In the genomic region with DNA sequence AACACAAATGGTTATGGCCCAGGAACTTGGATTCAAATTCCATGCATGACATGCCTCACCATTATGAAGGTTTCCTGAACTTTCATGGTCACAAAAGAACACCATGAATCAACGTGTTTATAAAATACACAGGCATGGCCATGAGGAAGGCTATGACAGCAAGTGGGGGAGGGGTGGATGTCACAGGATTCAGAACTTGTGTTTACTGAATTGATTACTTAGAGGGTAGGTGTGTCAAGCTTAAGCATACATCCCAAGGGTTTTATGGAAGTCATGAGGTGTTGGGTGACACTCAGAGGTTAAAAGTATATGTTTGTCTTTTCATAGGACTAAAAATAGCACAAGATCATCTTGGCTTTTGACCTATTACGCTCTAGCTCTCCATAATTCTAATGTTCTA, we compare ENCODE assay signal across 20 mouse cellular contexts.
DNase-seq lines count a peak whose midpoint lies in the region; ATAC-seq lines count a peak whose summit lies in the region.
"Had no signal": no experiment of that assay in that cellular context is flagged by ENCODE, and none has a peak within 500 bp of the region (broad histone marks: within the 10 kb centered on the region; RNA-seq: fewer than 3 reads in every experiment).

No protein-coding gene starts in this region.

- no peaks in the 10 kb centered on the region for H3K27me3 ChIP-seq in intestine, embryonic 16.5 days (replicated peaks; ENCODE audit: control insufficient read depth, insufficient read depth, low read length)
- H3K27me3 ChIP-seq in liver, embryonic 16.5 days (ENCODE audit: control insufficient read depth, insufficient read depth, low read depth, low read length): no peaks in the 10 kb centered on the region
- H3K27me3 ChIP-seq: heart, embryonic 15.5 days; hindbrain, embryonic 13.5 days had no signal

- 0 out of 2 replicates have a peak, but pooled peaks cover 5% of the 10 kb centered on the region for H3K4me1 ChIP-seq in intestine, embryonic 16.5 days (ENCODE audit: control insufficient read depth, insufficient read depth, low read length)
- no peaks in the 10 kb centered on the region; the same call in 1 of the 2 replicates for H3K4me1 ChIP-seq in liver, embryonic 16.5 days (ENCODE audit: control insufficient read depth, low read depth, low read length)
- H3K4me1 ChIP-seq: embryonic facial prominence, embryonic 10.5 days; forebrain, embryonic 10.5 days; heart, embryonic 15.5 days; hindbrain, embryonic 13.5 days had no signal

- H3K4me2 ChIP-seq in intestine, embryonic 16.5 days (ENCODE audit: low read depth, low read length): no peak overlapping the region
- H3K4me2 ChIP-seq in liver, embryonic 16.5 days (ENCODE audit: low read depth, low read length): no peak overlapping the region
- H3K4me2 ChIP-seq: heart, embryonic 11.5 days; heart, embryonic 15.5 days; hindbrain, embryonic 13.5 days had no signal

- DNase-seq in lung, postnatal 10 days: peak; percentile 1
- DNase-seq in lung, postnatal 25 days (ENCODE audit: low spot score): no peak
- DNase-seq in kidney, adult 9 months: no peak
- DNase-seq in cerebellum, adult 18-20 months: no peak
- DNase-seq: adrenal gland, adult 2 months; adrenal gland, postnatal 25 days; cerebellum, adult 2 months; gastrocnemius, adult 2 months; gastrocnemius, postnatal 25 days; heart, adult 18-20 months; heart, postnatal 14 days had no signal

- WGBS in intestine, embryonic 16.5 days: 48% methylated on average over 2 of the region's 2 CpGs
- WGBS in liver, embryonic 16.5 days (ENCODE audit: insufficient replicate concordance): 42% methylated on average over 2 of the region's 2 CpGs

- no peak overlapping the region for H3K4me3 ChIP-seq in intestine, embryonic 16.5 days (ENCODE audit: low read length)
- H3K4me3 ChIP-seq in liver, embryonic 16.5 days (ENCODE audit: low read depth, low read length): no peak overlapping the region
- H3K4me3 ChIP-seq: embryonic facial prominence, embryonic 10.5 days; erythroblast, embryonic 14.5 days; forebrain, embryonic 10.5 days; gastrocnemius, adult 2 months; heart, embryonic 15.5 days; hindbrain, embryonic 13.5 days had no signal

- peak; percentile 64 for ATAC-seq in intestine, embryonic 16.5 days
- ATAC-seq in liver, embryonic 16.5 days (ENCODE audit: low read depth): peak; percentile 51
- ATAC-seq: forebrain, embryonic 14.5 days had no signal

- no peaks in the 10 kb centered on the region for H3K9me3 ChIP-seq in intestine, embryonic 16.5 days (ENCODE audit: control insufficient read depth, low read length)
- no peaks in the 10 kb centered on the region for H3K9me3 ChIP-seq in liver, embryonic 16.5 days (replicated peaks; ENCODE audit: control insufficient read depth, low read length)
- H3K9me3 ChIP-seq: embryonic facial prominence, embryonic 10.5 days; forebrain, embryonic 10.5 days; heart, embryonic 15.5 days; hindbrain, embryonic 13.5 days had no signal

- H3K9ac ChIP-seq in intestine, embryonic 16.5 days (ENCODE audit: low read depth, low read length): no peak overlapping the region
- no peak overlapping the region for H3K9ac ChIP-seq in liver, embryonic 16.5 days (ENCODE audit: low read depth, low read length)
- H3K9ac ChIP-seq: heart, embryonic 15.5 days; hindbrain, embryonic 13.5 days had no signal

- H3K36me3 ChIP-seq in intestine, embryonic 16.5 days (ENCODE audit: control insufficient read depth, insufficient read depth, low read length): no peaks in the 10 kb centered on the region
- no peaks in the 10 kb centered on the region for H3K36me3 ChIP-seq in liver, embryonic 16.5 days (ENCODE audit: control insufficient read depth, insufficient read depth)
- H3K36me3 ChIP-seq: embryonic facial prominence, embryonic 10.5 days; forebrain, embryonic 10.5 days; heart, embryonic 15.5 days; hindbrain, embryonic 13.5 days had no signal

- H3K27ac ChIP-seq in intestine, embryonic 16.5 days (ENCODE audit: low read length): no peak overlapping the region
- H3K27ac ChIP-seq in liver, embryonic 16.5 days (ENCODE audit: low read length): no peak overlapping the region
- H3K27ac ChIP-seq: embryonic facial prominence, embryonic 10.5 days; forebrain, embryonic 10.5 days; gastrocnemius, adult 2 months; heart, embryonic 15.5 days; hindbrain, embryonic 13.5 days had no signal
